In genomic region chr11:94469136-94470064, GRCm38 (mm10) we compare ENCODE assay signal across 9 mouse cellular contexts. TPM values are rescaled to one million over a fixed set of nuclear protein-coding genes. Genes with fewer than 3 reads are reported as not detected.
DNase-seq lines count a peak whose midpoint lies in the region; ATAC-seq and TF ChIP-seq lines count a peak whose summit lies in the region.
"Had no signal": no experiment of that assay in that cellular context is flagged by ENCODE, and none has a peak within 500 bp of the region (broad histone marks: within the 10 kb centered on the region; RNA-seq: fewer than 3 reads in every experiment).

No protein-coding gene starts in this region.

- peak; percentile 44 to 53 for DNase-seq in kidney, postnatal 4 days
- no peak for DNase-seq in kidney, postnatal 14 days
- peak; percentile 47 for DNase-seq in embryonic facial prominence, embryonic 11.5 days (ENCODE audit: low spot score)
- peak; percentile 33 for DNase-seq in midbrain, postnatal 0 days (ENCODE audit: low spot score)
- DNase-seq in thymus, postnatal 4 days, result no peak
- DNase-seq in left cerebral cortex, adult 11 months (ENCODE audit: low spot score), result no peak

- peaks cover 12% of the 10 kb centered on the region for H3K4me1 ChIP-seq in embryonic facial prominence, embryonic 11.5 days (ENCODE audit: control insufficient read depth, insufficient read depth, low read length)
- H3K4me1 ChIP-seq in hindbrain, embryonic 13.5 days (replicated peaks), result peaks cover 93% of the 10 kb centered on the region
- H3K4me1 ChIP-seq in midbrain, postnatal 0 days (ENCODE audit: insufficient read depth, low read length), result peaks cover 41% of the 10 kb centered on the region
- peaks cover 42% of the 10 kb centered on the region for H3K4me1 ChIP-seq in liver, embryonic 12.5 days

- no peak for ATAC-seq in embryonic facial prominence, embryonic 11.5 days (replicated peaks; ENCODE audit: insufficient number of reproducible peaks, low FRiP score, low TSS enrichment, low read depth)
- no peak for ATAC-seq in hindbrain, embryonic 13.5 days (ENCODE audit: low FRiP score)
- no peak for ATAC-seq in midbrain, postnatal 0 days (ENCODE audit: low FRiP score)
- ATAC-seq in liver, embryonic 12.5 days, result no peak

- H3K9ac ChIP-seq in embryonic facial prominence, embryonic 11.5 days (replicated peaks; ENCODE audit: low read length), result peak overlapping the region; percentile 28
- peak overlapping the region; percentile 63 for H3K9ac ChIP-seq in hindbrain, embryonic 13.5 days
- peak overlapping the region; percentile 40 for H3K9ac ChIP-seq in midbrain, postnatal 0 days (replicated peaks; ENCODE audit: low read length, poor library complexity, severe bottlenecking)
- no peak overlapping the region for H3K9ac ChIP-seq in liver, embryonic 12.5 days

- no peaks in the 10 kb centered on the region for H3K9me3 ChIP-seq in embryonic facial prominence, embryonic 11.5 days (replicated peaks; ENCODE audit: control insufficient read depth, low read length)
- no peaks in the 10 kb centered on the region for H3K9me3 ChIP-seq in hindbrain, embryonic 13.5 days
- H3K9me3 ChIP-seq in midbrain, postnatal 0 days (ENCODE audit: low read length), result no peaks in the 10 kb centered on the region
- no peaks in the 10 kb centered on the region for H3K9me3 ChIP-seq in liver, embryonic 12.5 days (replicated peaks)

- no peaks in the 10 kb centered on the region for H3K36me3 ChIP-seq in embryonic facial prominence, embryonic 11.5 days (replicated peaks; ENCODE audit: control insufficient read depth, insufficient read depth, low read depth, low read length)
- H3K36me3 ChIP-seq in hindbrain, embryonic 13.5 days, result no peaks in the 10 kb centered on the region
- no peaks in the 10 kb centered on the region for H3K36me3 ChIP-seq in midbrain, postnatal 0 days (ENCODE audit: insufficient read depth, low read length)
- H3K36me3 ChIP-seq in liver, embryonic 12.5 days, result no peaks in the 10 kb centered on the region

- H3K27ac ChIP-seq in embryonic facial prominence, embryonic 11.5 days (replicated peaks; ENCODE audit: low read depth, low read length), result peak overlapping the region; percentile 77
- H3K27ac ChIP-seq in hindbrain, embryonic 13.5 days, result peak overlapping the region; percentile 97
- H3K27ac ChIP-seq in midbrain, postnatal 0 days (ENCODE audit: low read depth, low read length), result peak overlapping the region; percentile 80
- no peak overlapping the region for H3K27ac ChIP-seq in liver, embryonic 12.5 days

- H3K4me3 ChIP-seq in embryonic facial prominence, embryonic 11.5 days (ENCODE audit: low read depth, low read length), result 0 out of 2 replicates have a peak overlapping the region, but pooled peaks have one; percentile 0
- H3K4me3 ChIP-seq in hindbrain, embryonic 13.5 days, result peak overlapping the region; percentile 9; the same call in 1 of the 2 replicates
- 0 out of 2 replicates have a peak overlapping the region, but pooled peaks have one; percentile 5 for H3K4me3 ChIP-seq in midbrain, postnatal 0 days (ENCODE audit: low read depth, low read length)
- H3K4me3 ChIP-seq in liver, embryonic 12.5 days, result no peak overlapping the region

- WGBS in embryonic facial prominence, embryonic 11.5 days, result 15% methylated on average over 9 of the region's 9 CpGs
- 7% methylated on average over 7 of the region's 9 CpGs for WGBS in hindbrain, embryonic 13.5 days
- 8% methylated on average over 8 of the region's 9 CpGs for WGBS in midbrain, postnatal 0 days
- WGBS in liver, embryonic 12.5 days (ENCODE audit: insufficient replicate concordance), result 35% methylated on average over 7 of the region's 9 CpGs

- H3K4me2 ChIP-seq in embryonic facial prominence, embryonic 11.5 days (ENCODE audit: low read depth, low read length), result peak overlapping the region; percentile 27
- H3K4me2 ChIP-seq in hindbrain, embryonic 13.5 days, result peak overlapping the region; percentile 94
- peak overlapping the region; percentile 87 for H3K4me2 ChIP-seq in midbrain, postnatal 0 days (ENCODE audit: low read depth, low read length, poor library complexity, severe bottlenecking)
- H3K4me2 ChIP-seq in liver, embryonic 12.5 days, result no peak overlapping the region

- no peaks in the 10 kb centered on the region for H3K27me3 ChIP-seq in embryonic facial prominence, embryonic 11.5 days (ENCODE audit: control insufficient read depth, insufficient read depth, low read length)
- no peaks in the 10 kb centered on the region for H3K27me3 ChIP-seq in hindbrain, embryonic 13.5 days
- no peaks in the 10 kb centered on the region for H3K27me3 ChIP-seq in midbrain, postnatal 0 days (ENCODE audit: insufficient read depth, low read length)
- H3K27me3 ChIP-seq in liver, embryonic 12.5 days (replicated peaks), result peaks cover 97% of the 10 kb centered on the region

- TF ChIP-seq CTCF in midbrain, postnatal 0 days (IDR thresholded peaks at IDR 0.05), result no peak

RNA-seq across cellular contexts. Expression of gene Cacna1g, which starts 4.6 kb away (rescaled TPM):
- 10.9 and 14.1 TPM in 2 replicates for polyA plus RNA-seq in embryonic facial prominence, embryonic 11.5 days (2014; fragmentation: Nextera tagmentation; extraction: Ambion mirVana)
- 13.6 and 14.2 TPM in 2 replicates for polyA plus RNA-seq in hindbrain, embryonic 13.5 days (2015; fragmentation: Nextera tagmentation; extraction: Ambion mirVana)
- 94.6 and 131 TPM in 2 replicates for total RNA-seq in midbrain, postnatal 0 days (2014; rRNA removed)
- 13.0 and 13.2 TPM in 2 replicates for polyA plus RNA-seq in midbrain, postnatal 0 days (2015; fragmentation: Nextera tagmentation; extraction: Ambion mirVana)
- polyA plus RNA-seq in liver, embryonic 12.5 days (2016; fragmentation: Nextera tagmentation; extraction: Ambion mirVana), result 2.5 and 3.2 TPM in 2 replicates

RNA-seq across cellular contexts. Expression of gene Spata20, which starts 16.6 kb away (rescaled TPM):
- 0.08 and 0.27 TPM in 2 replicates for polyA plus RNA-seq in embryonic facial prominence, embryonic 11.5 days (2014; fragmentation: Nextera tagmentation; extraction: Ambion mirVana)
- 0.17 and 0.56 TPM in 2 replicates for polyA plus RNA-seq in hindbrain, embryonic 13.5 days (2015; fragmentation: Nextera tagmentation; extraction: Ambion mirVana)
- total RNA-seq in midbrain, postnatal 0 days (2014; rRNA removed), result 0.93 and 6.5 TPM in 2 replicates
- 1.2 and 1.3 TPM in 2 replicates for polyA plus RNA-seq in midbrain, postnatal 0 days (2015; fragmentation: Nextera tagmentation; extraction: Ambion mirVana)
- polyA plus RNA-seq in liver, embryonic 12.5 days (2016; fragmentation: Nextera tagmentation; extraction: Ambion mirVana), result not detected in 2 replicates
- total RNA-seq: megakaryocyte-erythroid progenitor cell, adult 5-6 weeks had no signal

RNA-seq across cellular contexts. Expression of gene Epn3, which starts 30.4 kb away (rescaled TPM):
- 1.5 and 2.3 TPM in 2 replicates for polyA plus RNA-seq in embryonic facial prominence, embryonic 11.5 days (2014; fragmentation: Nextera tagmentation; extraction: Ambion mirVana)
- polyA plus RNA-seq in hindbrain, embryonic 13.5 days (2015; fragmentation: Nextera tagmentation; extraction: Ambion mirVana), result 0.44 and 0.90 TPM in 2 replicates
- total RNA-seq in midbrain, postnatal 0 days (2014; rRNA removed), result 1.1 and 5.0 TPM in 2 replicates
- polyA plus RNA-seq in midbrain, postnatal 0 days (2015; fragmentation: Nextera tagmentation; extraction: Ambion mirVana), result 0.92 and 1.4 TPM in 2 replicates
- not detected in 2 replicates for polyA plus RNA-seq in liver, embryonic 12.5 days (2016; fragmentation: Nextera tagmentation; extraction: Ambion mirVana)
- total RNA-seq: megakaryocyte-erythroid progenitor cell, adult 5-6 weeks had no signal

RNA-seq across cellular contexts. Expression of gene Mycbpap, which starts 52.1 kb away (rescaled TPM):
- 1.9 and 2.4 TPM in 2 replicates for polyA plus RNA-seq in embryonic facial prominence, embryonic 11.5 days (2014; fragmentation: Nextera tagmentation; extraction: Ambion mirVana)
- 3.2 and 3.8 TPM in 2 replicates for polyA plus RNA-seq in hindbrain, embryonic 13.5 days (2015; fragmentation: Nextera tagmentation; extraction: Ambion mirVana)
- 3.2 and 4.4 TPM in 2 replicates for total RNA-seq in midbrain, postnatal 0 days (2014; rRNA removed)
- polyA plus RNA-seq in midbrain, postnatal 0 days (2015; fragmentation: Nextera tagmentation; extraction: Ambion mirVana), result 1.2 and 2.0 TPM in 2 replicates
- polyA plus RNA-seq in liver, embryonic 12.5 days (2016; fragmentation: Nextera tagmentation; extraction: Ambion mirVana), result 0.28 and 0.37 TPM in 2 replicates
- total RNA-seq: megakaryocyte-erythroid progenitor cell, adult 5-6 weeks had no signal

Comparison
In these comparisons a context has a peak if more than half of its experiments do, and no peak if none do; other contexts are left out.
1. DNase-seq: peak in kidney, postnatal 4 days (2 of 2), embryonic facial prominence, embryonic 11.5 days (single experiment) and midbrain, postnatal 0 days (single experiment); none in kidney, postnatal 14 days (single experiment), thymus, postnatal 4 days (single experiment) and left cerebral cortex, adult 11 months (single experiment).